Mouse (Mus musculus) thymus, postnatal 0 days (tissue): ENCODE results near the gene Tmem259. TPM values are rescaled to one million over a fixed set of nuclear protein-coding genes. Genes with fewer than 3 reads are reported as not detected.

Source experiments
- DNase-seq: peaks from one replicate; pipeline ENCODE4 v3.0.0-alpha.2; 2015; ENCODE audit warnings: low spot score
- polyA plus RNA-seq: library from polyadenylated mRNA; unstranded; fragments of >200 nt; fragmentation: Nextera tagmentation; extraction: Ambion mirVana; gene quantifications from 2 replicates; pipeline ENCODE4 v1.2.1, GENCODE M21; 2015

Gene Tmem259
- polyA plus RNA-seq, 1 experiment from 2014 or later, result 25.8 TPM

DNA sequence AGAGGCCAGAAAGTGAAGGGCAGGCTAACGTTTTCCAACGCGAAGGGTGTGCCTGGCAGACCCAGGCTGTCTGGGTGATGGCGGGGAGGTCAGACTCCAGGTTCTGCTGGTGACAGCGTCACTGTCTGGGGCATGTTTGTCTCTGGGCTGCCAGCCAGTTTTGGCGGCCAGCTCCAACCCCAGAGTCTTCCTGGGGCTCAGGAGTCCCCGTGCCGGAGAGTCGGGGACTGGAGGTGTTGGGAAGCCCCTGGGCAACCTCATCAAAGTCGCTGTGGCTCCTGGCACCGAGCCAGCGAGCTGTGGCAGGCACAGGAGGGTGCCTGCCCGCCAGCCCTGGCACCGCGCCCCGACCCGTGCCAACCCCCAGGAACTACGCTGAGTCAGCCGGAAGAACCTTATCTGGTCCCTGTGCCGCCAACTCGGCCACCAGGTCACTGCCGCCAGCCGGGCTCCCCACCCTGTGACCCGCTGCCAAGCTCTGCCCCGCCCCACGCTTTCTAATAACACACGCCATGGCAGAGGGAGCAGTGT is 47.2 kb downstream of the Tmem259 start:
- no peak for DNase-seq

DNA sequence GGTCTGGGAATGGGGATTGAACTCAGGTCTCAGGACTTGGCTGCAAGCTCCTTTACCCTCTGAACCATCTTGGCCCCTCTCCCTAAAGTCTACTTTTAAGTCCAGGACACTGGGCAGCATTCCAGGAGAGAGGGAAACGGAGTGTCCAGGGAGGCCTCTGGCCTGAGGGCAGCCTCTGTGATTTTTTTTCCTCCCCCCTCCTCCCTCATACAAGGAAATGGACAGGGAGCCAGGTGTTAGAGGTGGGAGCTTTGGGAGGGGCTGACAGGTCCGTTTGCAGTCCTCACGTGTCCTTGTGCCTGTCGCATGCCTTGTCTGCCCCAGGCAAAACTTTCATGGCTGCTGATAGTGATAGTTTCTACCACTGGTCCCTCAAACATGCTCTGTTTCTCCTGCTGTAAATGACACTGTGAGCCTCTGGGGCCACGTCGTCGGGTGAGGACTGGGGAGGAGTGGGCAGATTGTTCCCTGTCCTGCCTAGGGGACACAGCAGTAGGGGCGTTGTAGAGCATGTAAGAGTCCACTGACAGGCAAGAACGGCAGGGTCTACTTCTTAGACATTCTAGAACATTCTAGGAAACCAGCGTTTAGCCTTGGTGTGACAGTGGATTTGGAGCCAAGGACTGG is 47.7 kb downstream of the Tmem259 start:
- DNase-seq, result no peak

DNA sequence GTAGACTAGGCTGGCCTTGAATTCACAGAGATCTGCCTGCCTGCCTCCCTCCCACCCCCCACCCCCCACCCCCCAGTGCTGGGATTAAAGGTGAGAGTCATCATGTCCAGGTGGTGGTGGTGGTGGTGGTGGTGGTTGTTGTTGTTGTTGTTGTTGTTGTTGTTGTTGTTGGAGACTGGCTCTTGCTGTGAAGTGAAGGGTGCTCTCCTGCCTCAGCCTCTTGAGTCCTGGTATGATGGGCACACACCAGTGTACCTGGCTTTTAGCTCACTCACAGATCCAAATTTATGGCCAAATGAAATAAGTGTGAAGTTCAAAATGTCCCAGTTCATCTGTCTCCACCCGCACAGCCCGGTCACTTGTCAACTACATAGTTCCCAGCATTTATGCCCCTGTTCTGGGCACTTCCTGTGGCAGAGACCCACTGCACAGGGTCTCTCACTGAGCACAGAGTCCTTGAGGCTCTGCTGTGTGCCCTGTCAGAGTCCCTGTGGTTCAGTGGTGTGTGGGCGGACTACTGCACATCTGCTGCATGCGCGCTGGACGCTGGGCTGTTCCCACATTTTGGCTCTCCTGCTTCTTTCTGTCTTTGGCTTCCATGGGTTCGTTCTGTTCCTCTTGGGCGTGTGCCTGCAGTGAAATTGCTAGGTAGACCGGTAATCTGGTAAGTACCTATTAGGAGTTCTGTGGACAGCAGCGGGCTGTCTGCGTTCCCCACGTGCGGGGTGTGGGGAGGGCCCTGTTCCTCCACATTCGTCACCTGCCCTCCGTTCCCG is 49.1 kb downstream of the Tmem259 start:
- no peak for DNase-seq

DNA sequence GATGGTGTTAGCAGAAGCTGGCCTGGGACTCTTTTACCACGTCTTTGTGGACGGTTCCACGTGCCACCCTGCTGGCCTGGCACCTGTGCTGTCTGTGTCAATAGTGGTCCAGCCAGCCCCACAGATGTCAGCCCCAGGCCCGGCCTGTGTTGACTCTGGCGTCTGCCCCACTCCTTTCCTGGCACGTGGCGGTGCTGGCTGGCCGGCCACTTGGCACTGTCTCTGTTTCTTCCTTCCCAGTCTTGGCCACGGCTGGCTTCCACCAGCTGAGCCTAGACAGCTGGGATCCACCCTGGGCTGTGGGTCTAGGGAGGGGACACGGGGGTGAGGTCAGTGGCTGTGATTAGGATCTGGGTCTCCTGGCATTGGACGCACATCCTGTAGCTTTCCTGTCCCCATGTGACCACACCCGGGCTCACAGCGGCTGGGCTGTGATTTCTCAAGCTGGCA is 49.8 kb downstream of the Tmem259 start:
- no peak for DNase-seq

DNA sequence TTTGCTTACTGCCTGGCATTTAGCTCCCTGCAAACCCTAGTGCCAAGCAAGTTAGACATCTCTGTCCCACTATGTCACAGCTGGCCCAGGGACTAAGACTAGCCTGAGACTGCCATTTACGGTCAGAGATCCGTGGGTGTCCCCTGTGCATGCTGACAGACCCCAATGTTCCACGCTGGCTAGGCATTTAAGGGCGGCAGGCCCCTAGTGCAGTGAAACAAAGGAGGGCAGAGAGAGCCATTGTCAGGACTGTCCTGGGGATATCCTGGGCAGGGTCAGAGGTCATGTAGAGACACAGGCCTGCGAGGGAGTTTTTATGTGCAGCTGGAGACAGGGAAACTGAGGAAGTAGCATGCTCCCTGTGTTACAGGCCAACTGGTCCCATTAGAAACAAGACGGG is 50.3 kb downstream of the Tmem259 start:
- no peak for DNase-seq

DNA sequence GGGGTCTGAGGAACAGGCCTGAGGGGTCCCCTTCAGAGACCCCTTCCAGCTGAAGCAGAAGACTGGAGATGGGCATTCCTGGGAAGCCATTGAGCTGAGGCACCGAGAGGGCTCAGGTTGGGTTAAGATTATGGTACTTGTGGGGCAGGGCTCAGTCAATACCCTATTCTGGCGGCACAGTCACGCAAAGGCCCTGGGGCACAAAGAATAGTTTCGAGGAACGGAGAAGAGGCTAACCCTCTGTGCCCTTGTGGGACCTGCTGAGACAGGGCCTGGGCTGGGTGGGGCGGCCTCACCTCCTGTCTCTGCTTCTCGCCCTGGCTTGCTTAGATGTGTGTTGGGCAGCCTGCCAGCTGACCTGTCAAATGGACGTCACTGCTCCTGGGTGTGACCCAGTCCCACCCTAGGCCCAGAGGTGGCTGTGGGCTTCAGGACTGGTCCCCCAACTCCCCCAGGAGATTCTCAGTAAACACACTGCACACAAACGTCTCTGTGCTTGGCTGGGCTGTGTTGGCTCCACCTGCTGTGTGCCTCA is 50.9 kb downstream of the Tmem259 start:
- DNase-seq, result no peak

DNA sequence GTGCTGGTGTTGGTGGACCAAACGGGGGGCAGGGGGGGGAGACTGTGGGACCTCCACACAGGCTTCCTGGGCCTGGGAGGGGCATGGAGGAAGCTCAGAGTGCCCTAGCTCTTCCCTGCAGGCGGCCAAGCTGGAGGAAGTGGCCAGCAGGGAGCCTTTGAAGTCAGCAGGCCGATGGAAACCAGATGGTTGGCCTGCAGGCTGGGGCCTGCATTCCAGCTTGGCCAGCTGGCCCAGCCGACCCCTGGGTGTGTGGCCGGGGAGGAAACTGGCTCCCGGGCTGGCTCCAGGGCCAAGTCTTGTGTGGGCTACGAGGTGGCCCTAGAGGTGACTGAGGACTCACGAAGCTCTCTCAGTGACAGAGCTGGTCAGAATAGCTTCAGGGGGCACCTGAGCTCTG is 51.4 kb downstream of the Tmem259 start:
- no peak for DNase-seq

DNA sequence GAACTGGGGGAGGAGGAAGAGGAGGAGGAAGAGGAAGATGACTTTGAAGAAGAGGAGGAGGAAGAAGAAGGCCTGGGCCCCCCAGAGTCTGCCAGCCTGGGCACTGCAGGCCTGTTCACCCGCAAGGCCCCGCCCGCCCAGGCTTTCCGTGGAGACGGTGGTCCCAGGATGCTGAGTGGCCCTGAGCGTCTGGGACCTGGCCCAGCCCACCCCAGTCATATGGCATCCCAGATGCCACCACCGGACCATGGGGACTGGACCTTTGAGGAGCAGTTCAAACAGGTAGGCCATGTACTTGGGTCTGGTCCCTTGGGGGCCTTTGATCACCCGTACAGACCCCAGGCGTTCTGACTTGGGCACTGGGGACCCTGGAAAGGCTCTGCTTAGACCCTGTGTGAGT is 52.3 kb downstream of the Tmem259 start:
- DNase-seq, result no peak

DNA sequence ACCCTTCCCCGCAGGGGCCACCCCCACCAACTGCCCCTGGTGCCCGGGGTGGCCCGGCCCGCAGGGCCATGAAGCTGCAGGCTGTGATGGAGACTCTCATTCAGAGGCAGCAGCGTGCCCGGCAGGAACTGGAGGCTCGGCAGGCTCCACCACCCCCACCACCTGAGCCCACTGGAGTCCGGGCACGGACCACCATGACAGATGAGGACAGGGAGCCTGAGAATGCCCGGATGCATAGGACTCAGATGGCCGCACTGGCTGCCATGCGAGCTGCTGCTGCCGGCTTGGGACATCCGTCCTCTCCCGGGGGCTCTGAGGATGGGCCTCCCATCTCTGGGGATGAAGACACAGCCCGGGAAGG is 53.3 kb downstream of the Tmem259 start:
- DNase-seq, result no peak

DNA sequence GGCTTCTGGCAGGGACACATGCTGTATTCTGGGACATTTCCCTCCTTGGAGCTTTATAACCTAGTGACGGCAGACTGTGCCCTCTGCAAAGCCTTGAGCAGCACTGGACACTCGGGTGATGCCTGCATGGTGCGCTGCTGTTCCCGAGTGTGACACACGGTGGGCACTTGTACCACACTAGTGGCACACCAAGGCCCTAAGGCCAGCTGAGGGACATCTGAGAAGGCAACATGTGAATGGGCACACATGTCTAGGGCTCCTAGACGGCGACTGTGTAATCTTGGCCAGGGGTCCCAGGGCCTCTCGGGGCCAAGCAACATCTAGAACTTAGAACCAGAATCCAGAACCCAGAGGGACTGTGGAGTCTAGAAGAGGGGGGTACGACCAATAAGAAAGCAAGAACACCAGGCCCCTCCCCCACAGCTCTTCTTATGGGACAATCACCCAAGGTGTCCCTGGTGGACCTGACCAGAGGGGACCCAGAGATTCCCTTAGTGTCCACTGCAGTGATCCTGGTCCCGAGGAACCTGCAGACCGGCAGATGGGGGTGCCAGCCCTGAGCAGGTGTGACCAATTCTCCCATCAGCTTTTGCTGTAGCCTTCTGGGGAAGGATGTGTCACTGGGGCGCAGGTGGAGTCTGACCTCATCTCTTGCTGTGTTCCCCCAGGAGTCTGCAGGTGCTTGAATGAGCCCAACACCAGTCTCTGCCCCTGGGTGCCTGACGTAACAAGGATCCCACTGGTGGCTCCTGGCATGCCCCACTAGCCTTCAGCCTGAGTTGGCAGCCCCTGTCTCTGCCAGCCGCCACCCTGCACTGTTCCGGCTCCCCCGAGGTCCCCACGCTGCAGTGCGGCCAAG is 53.9 kb downstream of the Tmem259 start:
- DNase-seq, result no peak

DNA sequence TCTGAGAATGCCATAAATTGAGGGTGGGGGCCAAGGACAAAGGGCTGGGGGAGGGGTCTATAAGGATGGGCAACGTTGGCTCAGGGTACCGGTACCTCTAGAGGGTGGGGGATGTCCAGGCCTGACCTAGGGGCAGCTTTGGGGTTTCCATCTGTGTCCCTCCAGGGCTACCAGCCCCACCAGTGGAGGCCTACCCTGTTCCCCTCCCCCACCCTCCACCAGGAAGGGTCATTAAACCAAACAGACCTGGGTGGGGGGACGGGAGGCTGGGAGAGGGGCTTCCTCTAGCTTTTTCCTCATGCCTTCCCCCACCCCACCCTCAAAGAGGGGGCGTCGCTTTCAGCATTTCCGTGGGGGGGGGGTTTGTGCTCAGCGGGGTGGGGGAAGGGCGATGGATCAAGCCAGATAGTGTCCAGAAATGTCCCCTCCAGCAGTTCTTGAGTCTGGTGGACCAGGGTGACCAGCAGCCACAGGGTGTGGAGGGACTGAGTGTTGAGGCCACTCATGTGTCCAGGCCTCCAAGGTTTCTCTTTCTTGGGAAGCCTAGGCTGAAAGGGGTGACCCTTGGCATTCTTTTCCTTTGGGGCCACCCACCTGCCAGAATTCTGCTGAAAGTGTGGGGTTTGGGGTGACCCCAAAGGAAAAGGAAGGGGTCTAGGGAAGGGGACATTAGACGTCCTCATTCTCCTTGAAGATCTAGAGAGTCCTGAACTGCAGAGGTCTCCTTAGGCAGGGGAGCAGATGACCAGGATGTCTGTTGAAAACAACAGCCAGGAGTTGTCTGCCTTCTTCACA is 55.0 kb downstream of the Tmem259 start:
- no peak for DNase-seq

DNA sequence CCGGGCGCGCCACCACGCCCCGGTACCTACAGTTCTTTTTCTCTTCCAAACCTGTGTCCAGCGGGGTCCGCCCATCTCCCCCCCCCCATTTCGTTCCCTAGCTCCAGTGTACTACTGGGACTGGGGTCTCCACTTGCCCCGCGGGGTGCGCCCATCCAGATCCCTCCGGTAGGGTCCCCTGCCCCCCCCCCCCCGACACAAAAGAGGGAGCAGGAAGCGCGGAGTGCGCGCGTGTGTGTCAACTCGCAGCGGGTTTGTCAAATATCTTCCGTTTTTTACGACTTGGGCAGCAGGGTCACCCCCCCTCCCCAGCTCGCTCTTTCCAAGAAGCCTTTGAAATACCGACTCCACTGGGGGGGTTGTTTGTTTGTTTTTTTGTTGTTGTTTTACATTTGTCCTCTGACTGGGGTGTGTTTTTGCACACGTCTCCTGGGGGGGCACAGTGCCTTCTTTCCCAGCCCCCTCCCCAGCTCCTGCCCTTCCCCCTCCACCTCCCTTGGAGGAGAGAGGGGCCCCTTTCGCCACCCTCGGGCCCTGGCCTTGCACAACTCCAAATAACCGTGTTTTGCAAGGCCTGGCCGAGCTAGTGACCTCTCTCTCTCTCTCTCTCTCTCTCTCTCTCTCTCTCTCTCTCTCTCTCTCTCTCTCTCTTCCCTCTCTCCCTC is 56.0 kb downstream of the Tmem259 start:
- peak; percentile 58 for DNase-seq

DNA sequence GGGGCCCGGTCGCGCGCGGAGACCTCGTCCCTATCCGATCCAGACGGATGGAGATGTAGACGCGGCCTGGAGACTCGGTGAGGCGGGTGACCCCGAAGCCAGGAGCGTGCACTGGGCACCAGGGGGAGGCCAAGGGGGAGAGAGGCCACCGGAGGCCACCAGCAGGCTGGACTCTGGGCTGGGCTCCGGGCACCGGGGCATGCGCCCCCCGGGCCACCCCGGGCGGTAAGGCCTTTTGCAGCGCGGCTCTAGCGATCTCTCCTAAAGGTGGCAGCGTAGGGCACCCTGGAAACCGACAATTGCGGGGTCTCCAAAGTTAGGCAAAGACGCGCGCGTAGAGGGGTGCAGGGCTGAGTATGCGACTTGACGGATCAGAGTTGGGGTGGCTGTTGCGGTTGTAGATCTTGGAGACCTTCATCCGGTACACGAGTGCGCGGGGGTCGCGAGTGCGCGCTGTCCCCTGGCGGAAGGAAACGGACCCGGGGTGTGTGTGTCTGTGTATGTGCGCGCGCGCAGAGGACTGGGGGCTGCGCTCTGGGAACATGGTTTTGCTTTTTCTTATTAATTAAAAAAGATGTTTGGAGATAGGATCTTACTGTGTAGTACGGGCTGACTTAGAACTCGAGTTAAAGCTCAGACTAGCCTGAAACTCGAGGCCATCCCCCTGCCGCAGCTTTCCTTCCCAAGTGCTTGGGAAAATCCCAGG is 56.7 kb downstream of the Tmem259 start:
- DNase-seq, result peak; percentile 89

DNA sequence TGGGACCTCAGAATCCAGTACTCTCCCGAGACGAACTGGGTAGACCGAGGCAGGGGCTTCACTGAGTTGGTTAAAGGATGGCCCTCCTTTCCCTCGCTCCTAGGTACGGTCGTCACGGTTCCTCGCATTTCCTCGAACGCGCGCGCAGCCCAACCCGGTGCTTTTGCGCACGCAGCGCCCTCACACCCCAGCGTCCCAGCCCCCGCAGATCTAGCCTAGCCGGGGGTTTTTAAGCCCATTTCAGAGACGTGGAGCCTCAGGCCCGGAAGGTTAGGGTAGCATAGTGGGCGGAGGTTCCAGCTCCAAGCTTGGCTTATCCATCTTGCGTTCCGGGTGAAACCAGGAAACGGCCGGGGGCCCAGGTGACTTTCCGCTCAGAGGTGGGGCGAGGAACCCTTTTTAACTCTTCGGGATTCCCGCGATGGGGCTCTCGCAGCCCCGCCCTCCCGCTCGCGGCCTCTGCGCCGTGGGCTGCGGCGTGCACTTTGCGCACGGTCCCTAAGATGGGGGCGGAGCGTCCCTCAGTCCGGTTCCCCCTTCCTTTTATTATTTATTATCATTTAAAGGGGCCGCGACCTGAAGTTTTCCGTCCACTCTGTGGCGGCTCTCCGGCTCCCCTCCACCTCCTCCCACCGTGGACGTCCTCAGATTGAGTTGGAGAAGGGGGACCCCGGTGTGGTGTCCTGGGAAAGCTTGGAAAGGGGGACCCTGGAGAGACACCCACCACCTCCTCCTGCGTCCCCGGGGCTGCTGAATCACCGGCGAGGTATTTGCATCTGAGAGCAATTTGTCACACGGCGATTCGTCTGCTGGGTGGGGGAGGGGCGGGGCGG is 57.4 kb downstream of the Tmem259 start, which contains the start of gene Arid3a:
TSS of gene Arid3a (plus strand) at position 553 of the 833 bp plus-strand sequence.
- DNase-seq, result peak; percentile 94

DNA sequence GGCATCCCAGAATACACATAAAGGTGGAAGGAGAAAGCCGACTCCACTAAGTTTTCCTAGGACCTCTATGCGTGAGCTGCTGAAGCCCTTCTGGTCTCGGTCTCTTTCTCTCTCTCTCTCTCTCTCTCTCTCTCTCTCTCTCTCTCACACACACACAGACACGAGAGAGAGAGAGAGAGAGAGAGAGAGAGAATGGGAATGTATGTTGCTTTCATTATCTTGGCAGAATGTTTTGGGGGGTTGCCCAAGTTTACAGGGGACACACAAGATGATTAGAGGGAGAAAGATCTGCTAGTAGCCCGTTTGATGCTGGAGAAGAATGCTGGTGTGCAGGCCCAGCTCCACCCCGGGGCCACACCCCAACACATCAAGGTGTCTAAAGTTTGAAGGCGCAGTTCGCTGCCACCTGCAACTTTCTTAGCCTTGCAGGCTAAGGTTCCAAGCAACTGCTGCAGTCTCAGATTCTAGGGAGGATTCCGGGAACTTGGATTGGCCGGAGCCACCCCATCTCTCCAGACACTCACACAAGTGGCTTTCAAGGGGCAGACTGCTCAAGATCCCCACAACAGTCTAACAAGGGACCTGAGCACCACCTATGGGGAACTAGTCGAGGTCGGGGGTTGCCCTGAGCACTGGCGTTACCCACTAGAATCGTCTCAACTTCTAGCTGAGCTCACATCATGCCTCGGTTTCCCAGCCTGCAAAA is 58.2 kb downstream of the Tmem259 start:
- DNase-seq, result peak; percentile 42

DNA sequence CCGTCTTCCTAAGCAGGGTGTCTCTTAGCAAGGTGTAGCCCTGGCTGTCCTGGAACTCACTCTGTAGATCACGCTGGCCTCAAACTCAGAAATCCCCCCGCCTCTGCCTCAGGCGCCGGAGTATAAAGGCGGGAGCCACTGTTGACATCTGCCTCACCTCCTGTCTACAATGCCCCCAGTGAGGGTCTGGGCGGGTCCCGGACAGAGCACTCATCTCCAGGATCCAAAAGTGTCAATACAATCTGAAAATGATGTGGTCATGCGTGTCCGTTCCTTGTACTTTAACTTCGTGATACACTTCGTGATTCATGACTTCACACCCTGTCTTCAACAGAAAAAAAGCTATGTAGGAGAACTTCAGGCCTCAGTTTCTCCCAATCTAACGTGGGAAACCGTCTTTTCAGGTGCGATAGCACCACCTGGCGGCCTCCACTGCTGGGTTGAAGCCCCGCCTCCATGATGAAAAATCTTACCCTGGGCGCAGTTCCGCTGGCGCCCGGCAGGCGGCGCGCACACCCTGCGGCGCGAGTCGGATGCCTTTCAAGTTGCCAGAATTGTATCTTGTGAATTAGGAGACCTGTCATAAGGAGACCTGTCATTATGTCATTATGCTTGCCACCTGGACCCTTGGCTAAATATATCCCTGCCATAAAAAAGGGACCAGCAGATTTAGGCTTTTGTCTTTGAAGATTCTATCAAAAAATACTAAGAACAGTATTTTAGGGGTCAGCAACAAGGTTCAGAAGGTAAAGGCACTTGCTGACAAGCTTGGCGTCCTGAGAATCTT is 58.9 kb downstream of the Tmem259 start:
- peak; percentile 91 for DNase-seq
